Mouse (Mus musculus) neural tube, embryonic 11.5 days (tissue): ENCODE data around the gene Trip4. TPM values are rescaled to one million over a fixed set of nuclear protein-coding genes. Genes with fewer than 3 reads are reported as not detected.
"Not testable (repeated sequence)": the region's sequence is repeated elsewhere in the genome, so short reads cannot be mapped to it uniquely, and the experiment has no call there.

Experiments
- ATAC-seq: fragments of 200-750 bp; cut with Nextera tagmentation; 2 replicates; pipeline ENCODE4 v1.8.0; 2017; ENCODE audit warnings: moderate number of reproducible peaks, mild to moderate bottlenecking, moderate TSS enrichment, moderate library complexity; ENCODE audit not compliant: insufficient read depth, low FRiP score, low TSS enrichment
- DNase-seq: peaks from one replicate; pipeline ENCODE4 v3.0.0-alpha.2; 2015; ENCODE audit warnings: low spot score
- H3K27ac ChIP-seq: fragments of 300-500 bp; sonication (generic); 2 replicates; pipeline ENCODE4 v1.5.1; 2014; ENCODE audit warnings: low read depth, mild to moderate bottlenecking, low read length
- H3K27me3 ChIP-seq: fragments of 300-500 bp; sonication (generic); 2 replicates; pipeline ENCODE4 v1.6.1; 2014; ENCODE audit warnings: mild to moderate bottlenecking, low read length, mixed read lengths; ENCODE audit not compliant: control insufficient read depth, insufficient read depth
- H3K36me3 ChIP-seq: fragments of 300-500 bp; sonication (generic); 2 replicates; pipeline ENCODE4 v1.6.1; 2014; ENCODE audit warnings: mild to moderate bottlenecking, low read length, moderate library complexity, mixed read lengths; ENCODE audit not compliant: control insufficient read depth, insufficient read depth
- H3K4me1 ChIP-seq: fragments of 300-500 bp; sonication (generic); 2 replicates; pipeline ENCODE4 v1.6.1; 2014; ENCODE audit warnings: low read length, mixed read lengths; ENCODE audit not compliant: control insufficient read depth, insufficient read depth
- H3K4me2 ChIP-seq: fragments of 300-500 bp; sonication (generic); 2 replicates; pipeline ENCODE4 v1.6.1; 2014; ENCODE audit warnings: low read depth, mild to moderate bottlenecking, moderate library complexity
- H3K4me3 ChIP-seq: fragments of 300-500 bp; sonication (generic); 2 replicates; pipeline ENCODE4 v1.5.1; 2014; ENCODE audit warnings: low read depth, low read length
- H3K9ac ChIP-seq: fragments of 300-500 bp; sonication (generic); 2 replicates; pipeline ENCODE4 v1.6.1; 2014; ENCODE audit warnings: mild to moderate bottlenecking, low read length
- H3K9me3 ChIP-seq: fragments of 300-500 bp; sonication (generic); 2 replicates; pipeline ENCODE4 v1.6.1; 2016; ENCODE audit warnings: low read length; ENCODE audit not compliant: control insufficient read depth
- WGBS: fragments of 180-500 bp; shearing (Covaris S2); extraction: QIAGEN DNeasy Blood & Tissue Kit; methylation state at CpG from one replicate; pipeline ENCODE4 v1.1.7; 2014; 5-methylcytosine and 5-hydroxymethylcytosine counted together
- polyA plus RNA-seq: library from polyadenylated mRNA; unstranded; fragments of >200 nt; fragmentation: Nextera tagmentation; extraction: Ambion mirVana; gene quantifications from 2 replicates; pipeline ENCODE4 v1.2.1, GENCODE M21; 2014

Gene Trip4
- polyA plus RNA-seq, 1 experiment from 2014 or later: 36.2 TPM

DNA sequence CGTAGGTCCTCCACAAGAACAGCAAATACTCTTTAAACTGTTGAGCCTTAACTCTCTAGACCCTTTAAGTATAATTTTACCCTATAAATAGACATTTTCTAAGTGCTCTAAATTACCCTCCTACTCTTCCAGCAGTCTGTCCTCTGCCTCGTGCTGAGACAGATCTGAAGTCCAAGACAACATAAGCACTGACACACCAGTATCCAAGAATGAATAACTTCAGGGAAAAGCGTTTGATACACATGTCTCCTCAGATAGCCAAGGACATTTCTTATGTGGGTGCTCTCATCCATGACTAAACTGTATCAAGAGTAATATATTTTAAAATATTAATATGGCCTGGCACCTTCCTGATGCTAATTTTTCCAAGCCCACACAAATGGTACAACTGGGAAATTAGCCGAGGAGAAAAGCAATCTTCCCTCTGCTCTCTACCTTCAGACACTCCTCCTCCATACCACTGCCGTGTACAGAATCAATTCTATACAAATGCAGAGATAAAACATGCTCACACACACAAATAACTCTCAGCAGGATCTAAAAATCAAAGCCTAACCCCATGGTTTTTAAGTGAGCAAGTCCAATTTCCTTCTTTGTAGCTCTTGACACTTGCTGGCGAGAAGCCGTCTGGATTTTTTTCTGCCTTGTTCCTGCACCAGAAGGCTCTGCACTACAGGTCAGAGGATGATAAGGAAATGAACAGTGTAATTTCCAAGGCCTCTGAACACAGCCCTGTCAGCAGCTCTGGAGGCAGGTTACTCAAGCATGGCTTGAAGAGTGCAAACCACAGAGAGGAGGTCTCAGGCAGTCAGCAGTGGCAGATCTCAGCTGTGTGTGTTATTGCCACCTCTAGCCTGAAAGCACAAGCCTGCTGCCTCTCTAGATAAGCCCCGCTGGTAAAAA is 121.5 kb downstream of the Trip4 start:
- ATAC-seq: no peak

DNA sequence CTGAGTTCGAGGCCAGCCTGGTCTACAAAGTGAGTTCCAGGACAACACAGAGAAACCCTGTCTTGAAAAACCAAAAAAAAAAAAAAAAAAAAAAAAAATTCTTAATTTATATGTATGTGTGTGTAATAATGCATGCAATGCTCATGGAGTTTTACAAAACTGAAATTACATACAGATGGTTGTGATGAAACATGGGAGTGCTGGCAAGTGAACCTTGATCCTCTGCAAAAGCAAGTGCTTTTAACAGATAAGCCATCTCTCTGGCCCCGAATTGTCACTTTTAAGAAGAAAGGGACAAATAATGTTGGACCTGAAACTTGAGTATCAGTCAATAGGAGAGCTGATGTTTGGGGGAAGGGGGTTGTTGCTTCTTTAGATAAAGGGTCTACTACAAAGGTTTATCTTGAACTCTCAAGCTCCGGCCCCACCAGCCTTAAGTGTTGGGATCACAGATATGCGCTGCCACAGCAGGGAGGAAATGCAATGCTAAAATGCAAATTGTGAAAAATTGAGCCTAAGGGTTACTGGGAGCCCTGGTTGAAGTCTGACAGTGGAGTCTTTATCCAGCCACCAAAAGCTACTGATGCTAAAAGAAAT is 122.7 kb downstream of the Trip4 start:
- ATAC-seq: no peak
- no peak overlapping the region for H3K4me3 ChIP-seq
- H3K9me3 ChIP-seq: no peaks in the 10 kb centered on the region
- 90% methylated on average over 4 of the region's 4 CpGs for WGBS
- no peak overlapping the region for H3K4me2 ChIP-seq
- no peak overlapping the region for H3K9ac ChIP-seq
- no peaks in the 10 kb centered on the region for H3K27me3 ChIP-seq
- no peak for DNase-seq
- 0 out of 2 replicates have a peak, but pooled peaks cover 10% of the 10 kb centered on the region for H3K4me1 ChIP-seq
- H3K36me3 ChIP-seq: no peaks in the 10 kb centered on the region
- H3K27ac ChIP-seq: no peak overlapping the region

More for the DNA sequence above, 121.5 kb downstream of the Trip4 start:
- Histone ChIP-seq H3K4me1 (peaks cover 12% of the 10 kb centered on the region; the same call in 1 of the 2 replicates), H3K27me3 (no peaks in the 10 kb centered on the region), H3K9me3 (no peaks in the 10 kb centered on the region), H3K4me3 (no peak overlapping the region), H3K4me2 (no peak overlapping the region), H3K36me3 (no peaks in the 10 kb centered on the region), H3K27ac (no peak overlapping the region), H3K9ac (no peak overlapping the region)
- no peak for DNase-seq
- WGBS: 62% methylated on average over 8 of the region's 8 CpGs

DNA sequence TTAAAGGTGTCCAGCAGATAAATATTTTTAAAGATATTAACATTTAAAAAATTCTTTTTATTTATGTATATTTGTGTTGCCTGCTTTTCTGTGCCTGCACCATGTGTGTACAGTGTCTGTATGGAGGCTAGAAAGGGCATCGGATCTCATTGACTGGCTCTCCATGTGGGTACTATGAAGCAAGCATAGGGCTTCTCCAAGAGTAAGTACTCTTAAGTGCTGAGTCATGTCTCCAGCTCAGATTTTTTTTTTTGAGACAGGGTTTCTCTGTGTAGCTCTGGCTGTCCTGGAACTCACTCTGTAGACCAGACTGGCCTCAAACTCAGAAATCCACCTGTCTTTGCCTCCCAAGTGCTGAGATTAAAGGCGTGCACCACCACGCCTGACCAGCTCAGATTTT is 129.0 kb downstream of the Trip4 start:
- 89% methylated on average over 3 of the region's 3 CpGs for WGBS
- not testable (repeated sequence) for H3K4me2 ChIP-seq, H3K9me3 ChIP-seq, H3K4me3 ChIP-seq, H3K27ac ChIP-seq, H3K27me3 ChIP-seq, ATAC-seq, DNase-seq, H3K36me3 ChIP-seq, H3K9ac ChIP-seq
- peaks cover 12% of the 10 kb centered on the region; the same call in 1 of the 2 replicates for H3K4me1 ChIP-seq

Other genes starting within 250 kb of the Trip4 start
- gene Oaz2, start 240.8 kb downstream of the Trip4 start, polyA plus RNA-seq: 254 and 263 TPM in 2 replicates
- gene Zfp609, start 81.2 kb downstream of the Trip4 start, polyA plus RNA-seq: 9.1 and 9.2 TPM in 2 replicates
- gene Pclaf, start 18.6 kb downstream of the Trip4 start, polyA plus RNA-seq: 203 and 215 TPM in 2 replicates
- gene Csnk1g1, start 130 bp upstream of the Trip4 start, polyA plus RNA-seq: 20.9 and 22.2 TPM in 2 replicates
- 517 and 527 TPM in 2 replicates for gene Ppib, start 151.4 kb upstream of the Trip4 start, polyA plus RNA-seq
- gene Snx22, start 160.9 kb upstream of the Trip4 start, polyA plus RNA-seq: 3.4 and 4.9 TPM in 2 replicates
- 127 and 131 TPM in 2 replicates for gene Snx1, start 217.8 kb upstream of the Trip4 start, polyA plus RNA-seq
- gene Ciao2a, start 217.8 kb upstream of the Trip4 start, polyA plus RNA-seq: 126 and 131 TPM in 2 replicates
- gene Dapk2, start 249.4 kb upstream of the Trip4 start, polyA plus RNA-seq: 3.1 and 3.4 TPM in 2 replicates